Mouse (Mus musculus): Measurements from ENCODE around the gene Zfp870.
A peak's percentile ranks its signal among the peaks of the same experiment; 100 is the strongest.
"Not testable (repeated sequence)": the region's sequence is repeated elsewhere in the genome, so short reads cannot be mapped to it uniquely, and the experiment has no call there.

Zfp870 gene

GRCm38 (mm10) chr17:32867266-32867665 lies 24.2 kb downstream of the Zfp870 start:
- DNase-seq, result peak; percentile 6

GRCm38 (mm10) chr17:32856713-32857112 lies 34.7 kb downstream of the Zfp870 start:
- not testable (repeated sequence) for DNase-seq

- DNase-seq, result no peak
Measured at GRCm38 (mm10) chr17:32851581-32851980, 39.9 kb downstream of the Zfp870 start.

DNA sequence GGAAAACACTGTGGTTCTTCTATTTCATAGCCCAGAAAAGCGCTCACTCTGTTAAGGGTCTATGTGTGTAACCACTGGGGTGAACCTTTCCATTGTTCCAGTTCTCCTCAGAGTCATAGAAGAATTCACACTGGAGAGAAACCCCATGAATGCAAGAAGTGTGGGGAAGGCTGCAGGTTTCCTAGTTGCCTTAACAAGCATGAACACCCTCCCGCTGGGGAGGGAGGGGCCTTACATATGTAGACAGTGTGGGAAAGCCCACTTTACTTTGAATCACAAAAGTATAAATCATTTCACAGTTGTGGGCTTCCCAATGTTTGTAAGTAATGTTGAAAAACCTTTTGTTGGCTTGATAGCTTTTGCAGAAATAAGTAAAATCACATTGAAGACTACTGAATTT lies 50.1 kb downstream of the Zfp870 start:
- DNase-seq, result no peak

GRCm38 (mm10) chr17:32839083-32839802 lies 52.2 kb downstream of the Zfp870 start:
- DNase-seq, result peak; percentile 83

- no peak for DNase-seq
Measured at GRCm38 (mm10) chr17:32830418-32830782, 61.0 kb downstream of the Zfp870 start.

- DNase-seq, result peak; percentile 99
Measured at GRCm38 (mm10) chr17:32829540-32830417, 61.7 kb downstream of the Zfp870 start, which contains the start of gene Zfp799. TSS of gene Zfp799 (minus strand) at chr17:32830261.

Measured in heart, adult 11 months (tissue).